Mouse (Mus musculus): ENCODE data around the gene Slc35d2. TPM values are rescaled to one million over a fixed set of nuclear protein-coding genes. Genes with fewer than 3 reads are reported as not detected.

Gene Slc35d2
- polyA plus RNA-seq (2017; shearing (Covaris generic)): 22.4 TPM

DNA sequence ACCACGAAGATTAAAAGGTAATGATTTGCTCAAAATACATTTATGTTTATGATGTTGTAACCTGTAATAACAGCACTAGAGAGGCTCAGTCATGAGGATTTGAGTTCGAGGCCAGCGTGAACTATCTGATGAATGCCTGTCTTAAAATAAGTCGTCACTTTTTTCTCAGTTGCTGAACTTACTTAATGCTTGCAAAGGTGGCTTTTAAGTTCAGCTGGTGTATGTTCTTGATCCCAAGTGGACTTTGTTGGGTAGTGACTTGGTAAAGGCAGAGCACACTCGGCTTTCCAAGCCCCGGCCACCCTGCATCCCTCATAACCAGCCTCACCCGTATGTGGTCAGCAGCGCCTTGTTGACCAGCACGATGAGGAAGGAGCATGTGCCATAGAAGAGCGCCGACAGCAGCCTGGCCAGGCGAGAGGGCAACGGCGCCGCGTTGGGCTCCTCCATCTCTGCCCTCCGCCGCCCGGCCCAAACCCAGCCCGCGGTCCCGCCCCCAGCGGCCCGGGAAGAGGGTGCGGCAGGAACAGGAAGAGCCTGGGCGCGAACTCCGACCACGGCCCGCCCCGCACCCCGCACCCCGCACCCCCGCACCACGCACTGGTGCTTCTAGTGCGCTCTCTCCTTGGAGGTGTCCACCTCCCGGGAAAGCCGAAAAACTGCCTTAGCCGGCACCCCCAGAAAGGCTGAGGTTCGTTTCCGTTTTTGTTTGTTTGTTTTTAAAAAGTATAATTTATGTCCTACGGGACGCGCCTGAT, at the start of gene Slc35d2:
TSS of gene Slc35d2 (minus strand) at position 511 of the 758 bp plus-strand sequence.

DNA sequence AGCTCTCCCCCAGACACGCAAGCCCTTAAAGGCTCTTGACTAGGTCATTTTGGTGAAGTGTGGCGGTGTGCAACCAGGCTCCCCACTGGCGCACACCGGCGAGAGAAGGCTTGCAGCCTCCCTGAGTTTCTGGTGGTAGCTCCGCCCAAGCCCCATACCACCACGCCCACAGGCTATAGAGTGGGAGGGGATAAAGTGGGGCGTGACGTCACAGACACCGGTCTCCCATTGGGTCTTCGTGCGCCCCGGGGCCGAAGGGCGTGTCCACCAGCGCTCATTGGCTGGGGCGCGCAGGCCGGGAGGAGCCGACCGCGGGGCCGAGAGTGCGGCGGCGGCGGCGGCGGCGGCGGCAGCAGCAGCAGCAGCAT, 32.4 kb upstream of the Slc35d2 start, which contains the start of gene Habp4:
TSS of gene Habp4 (plus strand) at position 277 of the 368 bp plus-strand sequence.

DNA sequence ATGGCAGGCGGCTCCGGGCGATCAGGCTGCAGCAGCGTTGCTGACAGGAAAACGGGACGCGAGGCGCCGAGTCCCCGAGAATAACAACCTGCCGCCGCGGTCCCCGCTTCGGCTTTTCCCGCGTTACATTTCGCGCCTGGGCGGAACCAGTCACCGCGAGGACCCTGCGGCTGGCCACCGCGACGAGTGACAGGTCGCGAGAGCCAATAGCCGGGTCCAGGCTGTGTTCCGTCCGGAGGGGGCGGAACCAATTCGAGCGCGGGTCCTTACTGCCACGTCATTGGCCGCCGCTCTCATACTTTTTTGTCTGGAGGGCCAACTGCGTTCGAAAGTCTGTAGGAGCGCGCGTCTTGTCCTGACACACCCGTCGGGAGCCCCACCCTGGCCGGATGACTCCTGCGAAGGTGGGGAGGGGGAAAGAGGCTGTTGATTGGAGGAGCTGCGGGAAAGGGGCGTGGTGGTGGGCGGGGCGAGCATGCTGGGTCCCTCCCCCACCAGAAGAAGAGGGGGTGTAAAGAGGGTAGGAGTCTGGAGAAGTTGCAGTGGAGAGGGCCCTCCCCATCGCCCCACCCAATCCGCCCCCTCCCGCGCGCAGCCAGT, 24.0 kb upstream of the Slc35d2 start, which contains the start of gene Zfp367:
TSS of gene Zfp367 (minus strand) at position 120 of the 600 bp plus-strand sequence.

GRCm38 (mm10) chr13:64089130-64089529, 40.0 kb downstream of the Slc35d2 start, which contains the start of gene Hsd17b3:
Gene Hsd17b3 (minus strand): TSS chr13:64089230.

Other genes with a start within 250 kb of the Slc35d2 start
- 0.61 TPM for gene Hsd17b3, start 40.1 kb downstream of the Slc35d2 start, polyA plus RNA-seq (2017; shearing (Covaris generic))
- gene Zfp367, start 23.8 kb upstream of the Slc35d2 start, polyA plus RNA-seq (2017; shearing (Covaris generic)): 8.6 TPM
- gene Habp4, start 32.5 kb upstream of the Slc35d2 start, polyA plus RNA-seq (2017; shearing (Covaris generic)): 17.9 TPM
- 8.0 TPM for gene Cdc14b, start 145.9 kb upstream of the Slc35d2 start, polyA plus RNA-seq (2017; shearing (Covaris generic))
- 44.3 TPM for gene Aaed1, start 183.3 kb upstream of the Slc35d2 start, polyA plus RNA-seq (2017; shearing (Covaris generic))
- 19.9 TPM for gene Ctsl, start 241.5 kb upstream of the Slc35d2 start, polyA plus RNA-seq (2017; shearing (Covaris generic))

Data from effector memory CD4-positive, alpha-beta T cell, adult 7 months (primary cell).